Mouse (Mus musculus) liver, adult 2 months (tissue): ENCODE results near the gene Wfdc1.

Experiments
- CTCF ChIP-seq: fragments of 200-500 bp; IDR thresholded peaks from 2 replicates; pipeline ENCODE4 v1.5.1; 2011; ENCODE audit warnings: low read depth, low read length, control low read depth
- POLR2A ChIP-seq: fragments of 200-500 bp; IDR thresholded peaks from 2 replicates; pipeline ENCODE4 v1.6.1; 2011; ENCODE audit warnings: low read length, control low read depth; ENCODE audit not compliant: insufficient read depth; ENCODE audit errors: extremely low read depth

DNA sequence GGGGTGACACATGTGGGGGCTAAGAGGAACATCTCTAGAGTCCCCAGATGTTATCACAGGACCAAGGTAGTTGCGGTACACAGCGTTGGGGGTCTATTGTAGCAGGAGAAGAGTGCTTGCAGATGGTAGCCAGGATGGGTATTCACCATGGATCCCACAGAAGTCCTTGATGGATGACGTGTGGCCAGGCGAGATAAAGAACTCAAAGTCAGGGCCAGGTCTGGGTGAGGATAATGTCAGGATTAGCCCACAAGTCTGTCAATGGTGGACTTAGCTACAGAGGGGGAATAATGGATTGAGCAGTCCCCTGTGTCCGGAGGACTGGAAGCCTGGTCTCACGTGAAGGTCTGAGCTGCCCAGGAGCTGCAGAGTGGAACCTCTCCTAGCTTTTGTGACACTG is 58.4 kb downstream of the Wfdc1 start:
- no peak for TF ChIP-seq CTCF
- no peak for TF ChIP-seq POLR2A
